Mouse (Mus musculus): ENCODE measurements around the gene Ppp2r5e.
"Not testable (repeated sequence)": the region's sequence is repeated elsewhere in the genome, so short reads cannot be mapped to it uniquely, and the experiment has no call there.

Ppp2r5e gene

GRCm38 (mm10) chr12:75486568-75487286 is 109.3 kb downstream of the Ppp2r5e start:
- no peak for DNase-seq (ENCODE audit: low read depth)

GRCm38 (mm10) chr12:75482781-75483180 is 113.3 kb downstream of the Ppp2r5e start:
- DNase-seq (ENCODE audit: low read depth), result no peak

- no peak for DNase-seq (ENCODE audit: low read depth)
Observed at GRCm38 (mm10) chr12:75482015-75482414, 114.0 kb downstream of the Ppp2r5e start.

GRCm38 (mm10) chr12:75480031-75480430 is 116.0 kb downstream of the Ppp2r5e start:
- no peak for DNase-seq (ENCODE audit: low read depth)

GRCm38 (mm10) chr12:75479375-75479898 is 116.6 kb downstream of the Ppp2r5e start:
- DNase-seq (ENCODE audit: low read depth), result no peak

- DNase-seq (ENCODE audit: low read depth), result no peak
Observed at GRCm38 (mm10) chr12:75478596-75478995, 117.4 kb downstream of the Ppp2r5e start.

- no peak for DNase-seq (ENCODE audit: low read depth)
Observed at GRCm38 (mm10) chr12:75478117-75478516, 117.9 kb downstream of the Ppp2r5e start.

GRCm38 (mm10) chr12:75473021-75473420 is 123.0 kb downstream of the Ppp2r5e start:
- DNase-seq (ENCODE audit: low read depth), result no peak

- DNase-seq (ENCODE audit: low read depth), result no peak
Observed at GRCm38 (mm10) chr12:75472107-75472506, 123.9 kb downstream of the Ppp2r5e start.

GRCm38 (mm10) chr12:75467814-75468213 is 128.2 kb downstream of the Ppp2r5e start:
- DNase-seq (ENCODE audit: low read depth), result peak; percentile 26

GRCm38 (mm10) chr12:75467127-75467526 is 128.9 kb downstream of the Ppp2r5e start:
- DNase-seq (ENCODE audit: low read depth), result no peak

- DNase-seq (ENCODE audit: low read depth), result no peak
Observed at GRCm38 (mm10) chr12:75466206-75466605, 129.8 kb downstream of the Ppp2r5e start.

- DNase-seq (ENCODE audit: low read depth), result peak; percentile 60
Observed at GRCm38 (mm10) chr12:75464016-75464769, 131.9 kb downstream of the Ppp2r5e start.

- DNase-seq (ENCODE audit: low read depth), result peak; percentile 60
Observed at GRCm38 (mm10) chr12:75460561-75460960, 135.5 kb downstream of the Ppp2r5e start.

- DNase-seq (ENCODE audit: low read depth), result no peak
Observed at GRCm38 (mm10) chr12:75459656-75460055, 136.4 kb downstream of the Ppp2r5e start.

GRCm38 (mm10) chr12:75453441-75453840 is 142.6 kb downstream of the Ppp2r5e start:
- peak; percentile 50 for DNase-seq (ENCODE audit: low read depth)

- DNase-seq (ENCODE audit: low read depth), result peak; percentile 68
Observed at GRCm38 (mm10) chr12:75453027-75453426, 143.0 kb downstream of the Ppp2r5e start.

GRCm38 (mm10) chr12:75450592-75450991 is 145.5 kb downstream of the Ppp2r5e start:
- DNase-seq (ENCODE audit: low read depth), result no peak

GRCm38 (mm10) chr12:75450011-75450410 is 146.0 kb downstream of the Ppp2r5e start:
- DNase-seq (ENCODE audit: low read depth), result no peak

- DNase-seq (ENCODE audit: low read depth), result peak; percentile 74
Observed at GRCm38 (mm10) chr12:75449475-75449966, 146.5 kb downstream of the Ppp2r5e start.

GRCm38 (mm10) chr12:75448921-75449320 is 147.1 kb downstream of the Ppp2r5e start:
- DNase-seq (ENCODE audit: low read depth), result peak; percentile 91

GRCm38 (mm10) chr12:75446245-75446644 is 149.8 kb downstream of the Ppp2r5e start:
- DNase-seq (ENCODE audit: low read depth), result peak; percentile 28

GRCm38 (mm10) chr12:75432400-75432799 is 163.6 kb downstream of the Ppp2r5e start:
- DNase-seq (ENCODE audit: low read depth), result not testable (repeated sequence)
